Mouse (Mus musculus): ENCODE results near the gene Trib2.

GRCm38 (mm10) chr12:15858005-15858404 lies 41.3 kb upstream of the Trib2 start:
- no peak for TF ChIP-seq HCFC1 (IDR thresholded peaks at IDR 0.05; ENCODE audit: low read depth, low read length)
- no peak for TF ChIP-seq POLR2AphosphoS2 (IDR thresholded peaks at IDR 0.05; ENCODE audit: low read length)
- TF ChIP-seq ZKSCAN1 (IDR thresholded peaks at IDR 0.05; ENCODE audit: low read depth, low read length): no peak
- TF ChIP-seq CTCF (IDR thresholded peaks at IDR 0.05 in 2 of 3, conservative IDR thresholded peaks at IDR 0.05 in 1 of 3; ENCODE audit: control insufficient read depth in 1 of 3, insufficient read depth in 1 of 3, low read depth in 2 of 3, low read length in 3 of 3, poor library complexity in 1 of 3, severe bottlenecking in 1 of 3): no peak
- no peak for TF ChIP-seq ZNF384 (IDR thresholded peaks at IDR 0.05; ENCODE audit: low read depth, low read length)
- no peak for TF ChIP-seq KAT2A (conservative IDR thresholded peaks at IDR 0.05; ENCODE audit: low read depth, low read length)
- TF ChIP-seq SIN3A (IDR thresholded peaks at IDR 0.05; ENCODE audit: low read length): no peak
- TF ChIP-seq E2F4 (IDR thresholded peaks at IDR 0.05; ENCODE audit: borderline replicate concordance, low read depth, low read length): no peak
- TF ChIP-seq EP300 (IDR thresholded peaks at IDR 0.05; ENCODE audit: low read depth in 1 of 2, low read length in 2 of 2): no peak
- TF ChIP-seq USF2 (IDR thresholded peaks at IDR 0.05; ENCODE audit: borderline replicate concordance in 1 of 2, insufficient read depth in 1 of 2, low read depth in 1 of 2, low read length in 2 of 2): no peak
- no peak for TF ChIP-seq GATA1 (IDR thresholded peaks at IDR 0.05; ENCODE audit: low read depth, low read length)
- no peak for TF ChIP-seq MAZ (IDR thresholded peaks at IDR 0.05; ENCODE audit: low read depth, low read length)
- TF ChIP-seq MAX (IDR thresholded peaks at IDR 0.05; ENCODE audit: low read length): no peak
- no peak for TF ChIP-seq RAD21 (IDR thresholded peaks at IDR 0.05; ENCODE audit: low read depth, low read length)

Measured in MEL (cell line).